Mouse (Mus musculus) olfactory bulb, adult 2 months (tissue): ENCODE measurements around the gene Fgfr2.

Source experiments
- CTCF ChIP-seq: fragments of 200-500 bp; IDR thresholded peaks from 2 replicates; pipeline ENCODE4 v1.5.1; 2012; ENCODE audit warnings: low read depth, mild to moderate bottlenecking, low read length, moderate library complexity; ENCODE audit not compliant: insufficient read depth
- POLR2A ChIP-seq: fragments of 200-500 bp; IDR thresholded peaks from 2 replicates; pipeline ENCODE4 v1.6.1; 2012; ENCODE audit warnings: mild to moderate bottlenecking, low read depth, low read length, moderate library complexity; ENCODE audit not compliant: insufficient read depth

DNA sequence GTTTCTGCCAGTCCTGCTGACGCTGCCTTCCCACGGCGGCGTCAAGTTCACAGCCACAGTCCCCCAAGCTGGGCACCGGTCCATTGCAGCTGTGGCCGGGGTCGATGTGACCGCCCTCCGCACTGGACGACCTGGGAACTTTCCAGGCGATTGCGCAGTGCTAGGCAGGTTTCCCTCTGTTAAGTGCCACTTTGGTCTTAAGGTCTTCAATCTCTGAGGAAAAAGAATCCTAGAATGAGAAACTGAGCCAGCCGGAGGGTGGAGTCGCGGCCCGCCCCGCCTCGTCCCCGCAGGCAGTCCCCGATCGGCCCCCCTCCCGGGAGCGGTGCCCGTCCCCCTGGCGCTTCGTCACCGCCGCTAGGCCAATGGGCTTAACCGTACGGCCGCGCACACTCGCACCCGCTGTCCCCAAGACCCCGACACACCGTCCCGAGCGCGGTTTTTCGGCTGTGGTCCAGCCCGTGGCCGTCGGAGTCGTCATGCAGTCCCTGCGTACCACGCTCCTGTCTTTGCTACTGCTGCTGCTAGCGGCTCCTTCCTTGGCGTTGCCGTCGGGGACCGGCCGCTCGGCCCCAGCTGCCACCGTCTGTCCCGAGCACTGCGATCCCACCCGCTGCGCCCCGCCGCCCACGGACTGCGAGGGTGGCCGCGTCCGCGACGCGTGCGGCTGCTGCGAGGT lies 2187.2 kb downstream of the Fgfr2 start, which contains the start of gene Htra1:
- TF ChIP-seq POLR2A (no peak), CTCF (no peak)
